Mouse (Mus musculus) CD4-positive, CD25-positive, alpha-beta regulatory T cell, adult 4 months (primary cell): Measurements from ENCODE around the gene Cdc37l1. TPM values are rescaled to one million over a fixed set of nuclear protein-coding genes. Genes with fewer than 3 reads are reported as not detected.

Experiments
- ATAC-seq: one replicate; pipeline ENCODE4 v1.8.0; 2017
- polyA plus RNA-seq, 2 experiments: library from polyadenylated mRNA; unstranded; fragments of 100-300 nt; shearing (Covaris generic); gene quantifications; one replicate each; pipeline ENCODE4 v1.2.1; 2017

The Cdc37l1 gene
- polyA plus RNA-seq, 2 experiments from 2014 or later, result 36.0 to 40.7 TPM

- ATAC-seq, result no peak
Observed at GRCm38 (mm10) chr19:29008069-29008706, 18.0 kb downstream of the Cdc37l1 start.

- ATAC-seq, result no peak
Observed at GRCm38 (mm10) chr19:29009046-29009445, 18.9 kb downstream of the Cdc37l1 start.

- ATAC-seq, result no peak
Observed at GRCm38 (mm10) chr19:29011355-29011990, 21.3 kb downstream of the Cdc37l1 start.

GRCm38 (mm10) chr19:29014466-29015055 is 24.4 kb downstream of the Cdc37l1 start:
- ATAC-seq, result no peak

- no peak for ATAC-seq
Observed at GRCm38 (mm10) chr19:29015410-29016203, 25.5 kb downstream of the Cdc37l1 start.

- ATAC-seq, result no peak
Observed at GRCm38 (mm10) chr19:29016204-29016765, 26.1 kb downstream of the Cdc37l1 start.

- no peak for ATAC-seq
Observed at GRCm38 (mm10) chr19:29016786-29017185, 26.6 kb downstream of the Cdc37l1 start.

- ATAC-seq, result no peak
Observed at GRCm38 (mm10) chr19:29019647-29020046, 29.5 kb downstream of the Cdc37l1 start.

GRCm38 (mm10) chr19:29021754-29022345 is 31.7 kb downstream of the Cdc37l1 start:
- no peak for ATAC-seq

GRCm38 (mm10) chr19:29024391-29024947 is 34.3 kb downstream of the Cdc37l1 start:
- no peak for ATAC-seq

GRCm38 (mm10) chr19:29031788-29032187 is 41.6 kb downstream of the Cdc37l1 start:
- no peak for ATAC-seq

GRCm38 (mm10) chr19:29032662-29033061 is 42.5 kb downstream of the Cdc37l1 start:
- ATAC-seq, result no peak

GRCm38 (mm10) chr19:29037026-29037425 is 46.9 kb downstream of the Cdc37l1 start:
- ATAC-seq, result no peak

GRCm38 (mm10) chr19:29037541-29037940 is 47.4 kb downstream of the Cdc37l1 start:
- no peak for ATAC-seq

GRCm38 (mm10) chr19:29039334-29039733 is 49.2 kb downstream of the Cdc37l1 start:
- no peak for ATAC-seq

- ATAC-seq, result no peak
Observed at GRCm38 (mm10) chr19:29040206-29040605, 50.1 kb downstream of the Cdc37l1 start.

- ATAC-seq, result no peak
Observed at GRCm38 (mm10) chr19:29042143-29042542, 52.0 kb downstream of the Cdc37l1 start.

GRCm38 (mm10) chr19:29042647-29043046 is 52.5 kb downstream of the Cdc37l1 start:
- ATAC-seq, result no peak

GRCm38 (mm10) chr19:29044353-29044768 is 54.2 kb downstream of the Cdc37l1 start:
- ATAC-seq, result no peak

GRCm38 (mm10) chr19:29045369-29045768 is 55.2 kb downstream of the Cdc37l1 start:
- ATAC-seq, result no peak

- ATAC-seq, result no peak
Observed at GRCm38 (mm10) chr19:29045956-29046650, 56.0 kb downstream of the Cdc37l1 start.
